Mouse (Mus musculus) hindbrain, embryonic 11.5 days (tissue): Measurements from ENCODE around the gene Inka1. TPM values are rescaled to one million over a fixed set of nuclear protein-coding genes. Genes with fewer than 3 reads are reported as not detected.
"Not testable (repeated sequence)": the region's sequence is repeated elsewhere in the genome, so short reads cannot be mapped to it uniquely, and the experiment has no call there.

Experiments used
- ATAC-seq: fragments of 200-750 bp; cut with Nextera tagmentation; 2 replicates; pipeline ENCODE4 v1.8.0; 2017; ENCODE audit warnings: mild to moderate bottlenecking, moderate TSS enrichment, moderate library complexity; ENCODE audit not compliant: low FRiP score
- DNase-seq: peaks from one replicate; pipeline ENCODE4 v3.0.0-alpha.2; 2015; ENCODE audit warnings: low spot score
- H3K27ac ChIP-seq: fragments of 300-500 bp; sonication (generic); 2 replicates; pipeline ENCODE4 v1.5.1; 2014; ENCODE audit warnings: mild to moderate bottlenecking, low read depth, low read length
- H3K27me3 ChIP-seq: fragments of 300-500 bp; sonication (generic); 2 replicates; pipeline ENCODE4 v1.6.1; 2014; ENCODE audit warnings: mild to moderate bottlenecking, low read length, moderate library complexity, mixed read lengths; ENCODE audit not compliant: control insufficient read depth, insufficient read depth
- H3K36me3 ChIP-seq: fragments of 300-500 bp; sonication (generic); 2 replicates; pipeline ENCODE4 v1.6.1; 2014; ENCODE audit warnings: mild to moderate bottlenecking, low read length, moderate library complexity, mixed read lengths; ENCODE audit not compliant: control insufficient read depth, insufficient read depth
- H3K4me1 ChIP-seq: fragments of 300-500 bp; sonication (generic); replicated peaks from 2 replicates; pipeline ENCODE4 v1.6.1; 2014; ENCODE audit warnings: low read length, mixed read lengths; ENCODE audit not compliant: control insufficient read depth, insufficient read depth
- H3K4me2 ChIP-seq: fragments of 300-500 bp; sonication (generic); replicated peaks from 2 replicates; pipeline ENCODE4 v1.6.1; 2014; ENCODE audit warnings: mild to moderate bottlenecking, low read depth, low read length
- H3K4me3 ChIP-seq: fragments of 300-500 bp; sonication (generic); 2 replicates; pipeline ENCODE4 v1.5.1; 2014; ENCODE audit warnings: low read depth, low read length
- H3K9ac ChIP-seq: fragments of 300-500 bp; sonication (generic); 2 replicates; pipeline ENCODE4 v1.6.1; 2014; ENCODE audit warnings: low read depth, low read length
- H3K9me3 ChIP-seq: fragments of 300-500 bp; sonication (generic); 2 replicates; pipeline ENCODE4 v1.6.1; 2016; ENCODE audit warnings: low read length; ENCODE audit not compliant: control insufficient read depth
- WGBS: fragments of 180-500 bp; shearing (Covaris S2); extraction: QIAGEN DNeasy Blood & Tissue Kit; methylation state at CpG from one replicate; pipeline ENCODE4 v1.1.7; 2014; 5-methylcytosine and 5-hydroxymethylcytosine counted together
- polyA plus RNA-seq: library from polyadenylated mRNA; unstranded; fragments of >200 nt; fragmentation: Nextera tagmentation; extraction: Ambion mirVana; gene quantifications from 2 replicates; pipeline ENCODE4 v1.2.1, GENCODE M21; 2014

The Inka1 gene
- polyA plus RNA-seq, result 56.4 and 61.9 TPM in 2 replicates

DNA sequence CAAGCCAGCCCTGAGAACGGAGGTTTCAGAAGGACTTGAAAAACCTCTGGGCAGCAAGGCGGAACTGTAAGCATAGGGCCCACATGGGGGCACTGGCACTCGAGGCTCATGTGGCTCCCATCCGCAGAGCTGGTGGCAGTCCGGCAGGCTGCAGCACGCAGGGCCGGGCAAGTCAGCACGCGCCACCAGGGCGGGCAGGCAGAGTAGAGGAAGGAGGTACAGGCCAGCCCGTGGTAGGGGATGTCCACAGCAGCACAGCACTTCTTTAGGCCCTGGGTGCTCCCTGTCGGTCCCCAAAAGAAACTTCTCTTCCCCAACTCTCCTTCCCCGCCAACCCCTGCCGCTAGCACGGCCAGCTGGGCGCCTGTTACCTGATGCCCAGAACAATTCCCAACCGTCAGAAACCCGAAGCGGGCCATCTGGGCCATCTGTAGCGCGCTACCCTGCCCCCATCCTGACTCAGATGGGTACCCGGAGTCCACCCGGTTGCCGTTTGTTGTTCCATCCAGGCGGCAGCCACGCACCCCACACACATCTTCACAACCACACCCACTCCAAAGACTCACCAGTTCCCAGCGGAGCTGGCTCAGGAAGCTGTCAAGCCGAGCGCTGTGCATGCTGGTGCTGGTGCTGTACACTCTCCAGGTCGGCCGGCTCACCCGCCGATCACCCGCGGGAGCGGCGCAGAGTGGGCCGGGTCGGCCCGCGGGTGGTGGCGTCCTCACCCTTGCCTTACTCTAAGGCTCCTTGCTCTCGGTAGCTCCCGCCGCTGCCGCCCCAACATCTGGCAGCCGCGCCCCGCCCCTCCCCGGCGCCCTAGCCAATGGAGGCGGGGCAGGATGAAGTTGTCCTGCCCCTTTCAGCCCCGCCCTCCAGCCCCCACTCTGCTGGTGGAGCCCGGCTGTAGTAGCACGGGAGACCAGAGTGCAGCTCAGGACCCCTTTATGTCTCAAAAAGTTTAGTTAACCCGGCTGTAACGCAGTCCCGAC is at the start of gene Inka1:
Gene Inka1 (minus strand): TSS at position 749 of the 989 bp plus-strand sequence.
- Histone ChIP-seq H3K4me2 (peak within 1 kb of the TSS; percentile 89), H3K9me3 (no peaks in the 10 kb centered on the region), H3K36me3 (no peaks in the 10 kb centered on the region), H3K4me3 (peak within 1 kb of the TSS; percentile 64), H3K4me1 (peaks cover 2% of the 10 kb centered on the region; the same call in 1 of the 2 replicates), H3K27ac (peak within 1 kb of the TSS; percentile 62), H3K9ac (peak within 1 kb of the TSS; percentile 60), H3K27me3 (peaks cover 7% of the 10 kb centered on the region)
- ATAC-seq (peak; percentile 78), DNase-seq (peak; percentile 90)
- under 1% methylated on average over 47 of the region's 58 CpGs for WGBS

DNA sequence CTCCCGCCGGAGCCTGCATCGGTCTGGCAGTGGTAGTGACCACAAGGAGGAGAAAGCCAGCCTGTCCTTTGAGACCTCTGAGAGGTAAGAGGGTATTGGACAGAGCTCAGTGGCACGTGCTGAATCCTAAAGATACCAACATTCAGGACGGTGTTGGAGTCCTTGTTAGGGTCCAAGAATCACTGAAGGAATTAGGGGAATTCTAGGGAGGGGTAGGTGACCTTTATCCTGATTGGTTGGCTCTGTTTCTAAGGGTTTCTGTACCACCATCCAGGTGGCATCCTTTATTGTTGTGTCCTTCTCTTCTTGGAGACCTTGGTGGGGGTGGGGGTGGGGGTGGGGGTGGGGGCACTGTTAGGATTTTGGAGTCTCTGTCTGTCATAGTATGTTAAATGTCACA is 46.4 kb upstream of the Inka1 start:
- ATAC-seq (no peak), DNase-seq (no peak)
- Histone ChIP-seq H3K27ac (no peak overlapping the region), H3K27me3 (no peaks in the 10 kb centered on the region), H3K9ac (no peak overlapping the region), H3K9me3 (no peaks in the 10 kb centered on the region), H3K4me3 (no peak overlapping the region), H3K4me2 (no peak overlapping the region), H3K4me1 (no peaks in the 10 kb centered on the region), H3K36me3 (0 out of 2 replicates have a peak, but pooled peaks cover 5% of the 10 kb centered on the region)
- 93% methylated on average over 5 of the region's 5 CpGs for WGBS

DNA sequence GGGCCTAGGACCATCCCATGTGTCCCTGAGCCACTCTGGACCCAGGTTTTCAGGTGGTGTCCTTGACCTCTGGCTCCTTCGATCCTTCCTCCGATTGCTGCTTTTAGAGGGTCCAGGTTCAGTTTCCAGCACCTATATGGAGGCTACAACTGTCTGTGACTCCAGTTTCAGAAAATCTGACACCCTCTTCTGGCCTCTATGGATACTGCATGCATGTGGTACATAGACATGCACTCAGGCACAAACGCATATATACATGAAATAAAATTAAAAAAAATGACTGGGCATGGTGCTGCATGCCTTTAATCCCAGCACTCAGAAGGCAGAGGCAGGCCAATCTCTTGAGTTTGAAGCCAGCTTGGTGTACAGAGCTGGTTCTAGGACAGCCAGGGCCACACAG is 42.2 kb upstream of the Inka1 start:
- Histone ChIP-seq H3K36me3 (peaks cover 7% of the 10 kb centered on the region), H3K27ac (no peak overlapping the region), H3K4me3 (no peak overlapping the region), H3K4me2 (no peak overlapping the region), H3K9me3 (no peaks in the 10 kb centered on the region), H3K9ac (no peak overlapping the region), H3K4me1 (no peaks in the 10 kb centered on the region), H3K27me3 (no peaks in the 10 kb centered on the region)
- ATAC-seq (no peak), DNase-seq (no peak)
- 97% methylated on average over 3 of the region's 3 CpGs for WGBS

DNA sequence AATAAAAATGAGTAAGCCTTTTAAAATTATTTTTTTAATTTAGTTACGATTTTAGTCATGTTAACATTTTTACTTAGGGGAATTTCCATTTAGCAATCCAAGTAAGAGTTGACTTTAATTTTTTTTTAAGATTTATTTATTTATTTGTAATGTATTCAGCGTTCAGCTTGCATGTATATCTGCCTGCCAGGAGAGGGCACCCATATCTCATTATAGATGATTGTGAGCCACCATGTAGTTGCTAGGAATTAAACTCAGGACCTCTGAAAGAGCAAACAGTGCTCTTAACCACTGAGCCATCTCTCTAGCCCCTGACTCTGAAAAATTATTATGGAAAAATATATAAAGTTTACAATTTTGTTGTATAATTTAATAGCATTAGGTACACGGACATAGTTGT is 40.9 kb upstream of the Inka1 start:
- 92% methylated on average over 3 of the region's 3 CpGs for WGBS
- ATAC-seq (no peak), DNase-seq (no peak)
- H3K36me3 ChIP-seq, result peaks cover 6% of the 10 kb centered on the region
- no peak overlapping the region for H3K9ac ChIP-seq
- no peak overlapping the region for H3K4me2 ChIP-seq
- no peak overlapping the region for H3K27ac ChIP-seq
- no peaks in the 10 kb centered on the region for H3K4me1 ChIP-seq
- H3K9me3 ChIP-seq, result no peaks in the 10 kb centered on the region
- H3K27me3 ChIP-seq, result no peaks in the 10 kb centered on the region
- no peak overlapping the region for H3K4me3 ChIP-seq

DNA sequence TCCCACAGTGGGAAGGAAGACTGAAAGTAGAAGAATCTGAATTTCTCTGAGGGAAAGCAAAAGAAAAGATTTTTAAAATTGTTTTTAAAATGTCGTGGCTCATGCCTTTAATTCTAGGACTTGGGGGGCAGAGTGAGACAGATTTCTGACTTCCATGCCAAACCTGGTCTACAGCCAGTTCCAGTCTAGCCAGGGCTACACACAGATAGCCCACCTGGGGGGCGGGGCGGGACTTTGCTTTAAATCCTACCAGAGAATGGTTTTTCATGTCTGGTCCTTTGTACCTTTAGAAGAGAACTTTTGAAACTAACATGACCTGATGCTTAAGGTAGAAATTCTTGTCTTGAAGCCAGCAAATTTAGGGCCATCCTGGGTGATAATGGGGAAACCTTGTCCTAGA is 37.5 kb upstream of the Inka1 start:
- peaks cover 6% of the 10 kb centered on the region for H3K36me3 ChIP-seq
- H3K9me3 ChIP-seq, result no peaks in the 10 kb centered on the region
- H3K27ac ChIP-seq, result no peak overlapping the region
- no peak for ATAC-seq
- H3K9ac ChIP-seq, result no peak overlapping the region
- no peak for DNase-seq
- no peak overlapping the region for H3K4me2 ChIP-seq
- no peaks in the 10 kb centered on the region for H3K27me3 ChIP-seq
- no peak overlapping the region for H3K4me3 ChIP-seq
- WGBS, result 94% methylated on average over 3 of the region's 3 CpGs
- H3K4me1 ChIP-seq, result no peaks in the 10 kb centered on the region

DNA sequence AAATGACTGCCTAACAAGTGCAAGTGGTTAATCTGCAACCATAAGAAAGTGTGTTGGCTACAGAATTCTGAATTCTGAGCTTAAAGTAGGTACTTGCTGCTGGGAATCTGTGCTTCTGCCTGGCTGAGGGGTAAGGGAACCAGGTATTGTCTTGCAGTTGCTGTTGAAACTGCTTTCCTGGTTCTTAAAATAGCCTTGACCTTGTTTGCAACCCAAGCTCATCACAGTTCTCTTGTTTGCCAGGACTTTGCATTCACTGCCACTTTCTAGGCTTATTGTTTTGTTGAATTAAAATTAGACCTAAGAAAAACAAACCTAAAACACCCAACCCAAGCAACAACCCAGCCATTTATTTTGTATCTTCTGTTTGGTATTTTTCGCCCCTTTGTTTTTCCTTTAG is 35.1 kb upstream of the Inka1 start:
- H3K4me3 ChIP-seq, result no peak overlapping the region
- no peak overlapping the region for H3K9ac ChIP-seq
- 92% methylated on average over 1 of the region's 1 CpGs for WGBS
- no peak overlapping the region for H3K27ac ChIP-seq
- peaks cover 6% of the 10 kb centered on the region for H3K36me3 ChIP-seq
- DNase-seq (no peak), ATAC-seq (no peak)
- H3K4me2 ChIP-seq, result no peak overlapping the region
- no peaks in the 10 kb centered on the region for H3K27me3 ChIP-seq
- H3K4me1 ChIP-seq, result no peaks in the 10 kb centered on the region
- H3K9me3 ChIP-seq, result no peaks in the 10 kb centered on the region

DNA sequence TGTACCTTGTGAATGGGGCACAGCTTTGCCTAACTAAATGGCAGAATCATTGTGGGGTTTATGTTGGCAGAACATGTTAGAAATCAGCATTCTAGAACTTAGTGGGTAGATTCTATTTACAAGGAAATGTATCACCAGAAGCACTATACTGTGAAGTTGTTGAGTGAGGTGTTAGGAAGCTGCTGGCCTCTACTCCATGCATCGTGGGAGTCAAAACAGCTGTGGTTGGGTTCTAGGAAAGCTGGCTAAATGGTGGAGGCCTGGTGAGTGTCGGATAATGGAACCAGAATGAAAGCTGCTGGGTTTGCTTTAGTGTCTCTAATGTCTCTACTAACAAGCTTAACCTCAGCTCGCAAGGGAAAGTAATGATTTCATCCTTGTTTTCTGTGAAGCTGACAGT is 31.4 kb upstream of the Inka1 start:
- Histone ChIP-seq H3K4me3 (no peak overlapping the region), H3K27ac (no peak overlapping the region), H3K4me1 (no peaks in the 10 kb centered on the region), H3K36me3 (no peaks in the 10 kb centered on the region), H3K9me3 (no peaks in the 10 kb centered on the region), H3K9ac (no peak overlapping the region), H3K27me3 (no peaks in the 10 kb centered on the region), H3K4me2 (no peak overlapping the region)
- 89% methylated on average over 3 of the region's 3 CpGs for WGBS
- DNase-seq, result no peak
- no peak for ATAC-seq

DNA sequence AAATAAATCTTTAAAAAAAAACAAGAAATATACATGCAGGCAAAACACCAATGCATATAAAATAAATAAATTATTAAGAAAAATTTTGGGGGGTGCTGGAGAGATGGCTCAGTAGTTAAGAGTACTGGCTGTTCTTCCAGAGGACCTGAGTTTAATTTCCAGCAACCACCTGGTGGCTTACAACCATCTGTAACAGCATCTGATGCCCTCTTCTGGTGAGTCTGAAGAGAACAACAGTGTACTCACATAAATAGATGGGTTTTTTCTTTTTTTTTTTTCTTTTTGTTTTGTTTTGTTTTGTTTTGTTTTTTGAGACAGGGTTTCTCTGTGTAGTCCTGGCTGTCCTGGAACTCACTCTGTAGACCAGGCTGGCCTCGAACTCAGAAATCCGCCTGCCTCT is 27.9 kb upstream of the Inka1 start:
- WGBS, result 100% methylated on average over 2 of the region's 2 CpGs
- not testable (repeated sequence) for H3K36me3 ChIP-seq, H3K9me3 ChIP-seq, H3K9ac ChIP-seq, H3K27ac ChIP-seq, H3K27me3 ChIP-seq, H3K4me3 ChIP-seq, H3K4me1 ChIP-seq, DNase-seq, ATAC-seq, H3K4me2 ChIP-seq

DNA sequence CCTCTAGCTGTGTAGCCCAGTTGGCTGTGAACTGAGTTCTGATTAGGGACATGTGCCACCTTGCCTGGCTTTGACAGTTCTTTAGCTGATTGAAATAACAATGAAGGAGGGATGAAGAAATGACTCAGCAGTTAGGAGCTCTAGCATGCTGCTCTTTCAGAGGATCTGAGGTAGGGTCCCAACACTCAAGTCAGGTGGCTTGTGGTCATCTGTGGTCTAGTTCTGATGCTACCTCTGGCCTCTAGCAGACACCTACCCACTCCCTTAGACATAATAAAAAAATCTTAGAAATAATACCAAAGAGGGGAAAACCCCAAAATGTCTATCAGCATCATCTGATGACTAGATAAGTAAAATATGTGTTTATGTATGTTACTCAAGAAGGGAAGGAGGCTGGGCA is 24.7 kb upstream of the Inka1 start:
- no peaks in the 10 kb centered on the region for H3K9me3 ChIP-seq
- no peak overlapping the region for H3K9ac ChIP-seq
- ATAC-seq (no peak), DNase-seq (no peak)
- H3K27ac ChIP-seq, result no peak overlapping the region
- no peak overlapping the region for H3K4me3 ChIP-seq
- H3K36me3 ChIP-seq, result no peaks in the 10 kb centered on the region
- no peaks in the 10 kb centered on the region for H3K27me3 ChIP-seq
- no peaks in the 10 kb centered on the region for H3K4me1 ChIP-seq
- H3K4me2 ChIP-seq, result no peak overlapping the region
